Mouse (Mus musculus) kidney, embryonic 15.5 days (tissue): ENCODE data around the gene Wipf1. TPM values are rescaled to one million over a fixed set of nuclear protein-coding genes. Genes with fewer than 3 reads are reported as not detected.

Source experiments
- ATAC-seq: fragments of 200-750 bp; cut with Nextera tagmentation; replicated peaks from 2 replicates; pipeline ENCODE4 v1.8.0; 2017; ENCODE audit warnings: moderate TSS enrichment; ENCODE audit not compliant: low FRiP score
- H3K27ac ChIP-seq: fragments of 300-500 bp; sonication (generic); 2 replicates; pipeline ENCODE4 v1.5.1; 2015; ENCODE audit warnings: mild to moderate bottlenecking, inconsistent platforms
- H3K27me3 ChIP-seq: fragments of 300-500 bp; sonication (generic); 2 replicates; pipeline ENCODE4 v1.6.1; 2015; ENCODE audit warnings: inconsistent platforms
- H3K36me3 ChIP-seq: fragments of 300-500 bp; sonication (generic); 2 replicates; pipeline ENCODE4 v1.6.1; 2015; ENCODE audit warnings: inconsistent platforms
- H3K4me1 ChIP-seq: fragments of 300-500 bp; sonication (generic); 2 replicates; pipeline ENCODE4 v1.6.1; 2015; ENCODE audit warnings: inconsistent platforms
- H3K4me2 ChIP-seq: fragments of 300-500 bp; sonication (generic); 2 replicates; pipeline ENCODE4 v1.6.1; 2015; ENCODE audit warnings: moderate library complexity, mild to moderate bottlenecking, inconsistent platforms
- H3K4me3 ChIP-seq: fragments of 300-500 bp; sonication (generic); replicated peaks from 2 replicates; pipeline ENCODE4 v1.5.1; 2015; ENCODE audit warnings: mild to moderate bottlenecking, inconsistent platforms
- H3K9ac ChIP-seq: fragments of 300-500 bp; sonication (generic); 2 replicates; pipeline ENCODE4 v1.6.1; 2015; ENCODE audit warnings: mild to moderate bottlenecking, inconsistent platforms
- H3K9me3 ChIP-seq: fragments of 300-500 bp; sonication (generic); replicated peaks from 2 replicates; pipeline ENCODE4 v1.6.1; 2016; ENCODE audit warnings: inconsistent platforms
- WGBS: fragments of 180-500 bp; shearing (Covaris S2); methylation state at CpG from one replicate; pipeline ENCODE4 v1.1.7; 2015; ENCODE audit warnings: mixed read lengths; 5-methylcytosine and 5-hydroxymethylcytosine counted together
- polyA plus RNA-seq: library from polyadenylated mRNA; unstranded; fragments of >200 nt; fragmentation: Nextera tagmentation; extraction: Ambion mirVana; gene quantifications from 2 replicates; pipeline ENCODE4 v1.2.1, GENCODE M21; 2015

Wipf1 gene
- polyA plus RNA-seq = 8.7 and 9.7 TPM in 2 replicates

- H3K9ac ChIP-seq = peak within 1 kb of the TSS; percentile 84
- H3K36me3 ChIP-seq = no peaks in the 10 kb centered on the region
- no peaks in the 10 kb centered on the region for H3K9me3 ChIP-seq
- under 1% methylated on average over 60 of the region's 66 CpGs for WGBS
- peaks cover 35% of the 10 kb centered on the region for H3K4me1 ChIP-seq
- ATAC-seq = peak; percentile 87
- H3K4me3 ChIP-seq = peak within 1 kb of the TSS; percentile 77
- H3K27me3 ChIP-seq = no peaks in the 10 kb centered on the region
- peak within 1 kb of the TSS; percentile 90 for H3K4me2 ChIP-seq
- H3K27ac ChIP-seq = peak within 1 kb of the TSS; percentile 86
Measured at GRCm38 (mm10) chr2:73529356-73530330, at the start of gene Wipf1. Gene Wipf1 (minus strand): TSS chr2:73529734.

DNA sequence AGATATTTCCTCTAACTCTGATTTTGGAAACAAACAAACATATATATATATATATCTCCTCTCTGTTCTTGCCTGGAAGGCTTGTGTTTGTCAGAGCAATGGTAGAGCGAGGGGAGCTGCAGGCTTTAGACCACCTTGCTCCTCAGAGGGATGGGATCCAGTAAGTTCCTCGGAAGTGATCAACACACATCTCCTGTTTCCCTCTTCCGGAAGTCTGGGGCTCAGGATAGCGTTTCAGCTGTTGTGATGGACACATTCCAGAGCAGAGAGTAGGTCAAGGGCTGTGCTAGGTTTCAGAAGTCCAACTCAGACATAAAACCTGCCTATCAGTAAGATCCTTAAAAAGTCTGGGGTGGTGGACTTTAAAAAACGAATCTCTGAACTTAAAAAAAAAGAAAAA lies 49.6 kb upstream of the Wipf1 start:
- no peak for ATAC-seq
- Histone ChIP-seq H3K9ac (no peak overlapping the region), H3K4me3 (no peak overlapping the region), H3K4me1 (no peaks in the 10 kb centered on the region), H3K4me2 (no peak overlapping the region), H3K9me3 (no peaks in the 10 kb centered on the region), H3K36me3 (no peaks in the 10 kb centered on the region), H3K27ac (no peak overlapping the region), H3K27me3 (no peaks in the 10 kb centered on the region)
- 35% methylated on average over 5 of the region's 5 CpGs for WGBS

- Histone ChIP-seq H3K27me3 (no peaks in the 10 kb centered on the region), H3K4me3 (no peak overlapping the region), H3K9me3 (no peaks in the 10 kb centered on the region), H3K9ac (no peak overlapping the region), H3K36me3 (no peaks in the 10 kb centered on the region), H3K4me1 (no peaks in the 10 kb centered on the region), H3K4me2 (no peak overlapping the region), H3K27ac (no peak overlapping the region)
- ATAC-seq = no peak
- 82% methylated on average over 6 of the region's 6 CpGs for WGBS
Measured at GRCm38 (mm10) chr2:73574418-73574817, 44.9 kb upstream of the Wipf1 start.

GRCm38 (mm10) chr2:73573556-73573955 lies 44.0 kb upstream of the Wipf1 start:
- H3K27me3 ChIP-seq = 0 out of 2 replicates have a peak, but pooled peaks cover under 1% of the 10 kb centered on the region
- ATAC-seq = no peak
- no peaks in the 10 kb centered on the region for H3K36me3 ChIP-seq
- H3K9ac ChIP-seq = no peak overlapping the region
- H3K27ac ChIP-seq = no peak overlapping the region
- 92% methylated on average over 4 of the region's 4 CpGs for WGBS
- no peak overlapping the region for H3K4me2 ChIP-seq
- no peaks in the 10 kb centered on the region for H3K9me3 ChIP-seq
- no peak overlapping the region for H3K4me3 ChIP-seq
- H3K4me1 ChIP-seq = no peaks in the 10 kb centered on the region

GRCm38 (mm10) chr2:73572539-73573372 lies 43.2 kb upstream of the Wipf1 start:
- 35% methylated on average over 23 of the region's 23 CpGs for WGBS
- H3K9me3 ChIP-seq = no peaks in the 10 kb centered on the region
- H3K4me1 ChIP-seq = no peaks in the 10 kb centered on the region
- ATAC-seq = peak; percentile 54
- H3K9ac ChIP-seq = no peak overlapping the region
- no peaks in the 10 kb centered on the region for H3K36me3 ChIP-seq
- 0 out of 2 replicates have a peak, but pooled peaks cover 6% of the 10 kb centered on the region for H3K27me3 ChIP-seq
- H3K4me2 ChIP-seq = peak overlapping the region; percentile 51
- H3K4me3 ChIP-seq = peak overlapping the region; percentile 19; the same call in 1 of the 2 replicates
- no peak overlapping the region for H3K27ac ChIP-seq

- 65% methylated on average over 6 of the region's 6 CpGs for WGBS
- no peaks in the 10 kb centered on the region for H3K9me3 ChIP-seq
- no peak overlapping the region for H3K9ac ChIP-seq
- ATAC-seq = no peak
- H3K36me3 ChIP-seq = no peaks in the 10 kb centered on the region
- no peaks in the 10 kb centered on the region for H3K4me1 ChIP-seq
- no peak overlapping the region for H3K4me3 ChIP-seq
- H3K27me3 ChIP-seq = 0 out of 2 replicates have a peak, but pooled peaks cover 6% of the 10 kb centered on the region
- H3K4me2 ChIP-seq = no peak overlapping the region
- H3K27ac ChIP-seq = no peak overlapping the region
Measured at GRCm38 (mm10) chr2:73571901-73572300, 42.4 kb upstream of the Wipf1 start.

GRCm38 (mm10) chr2:73571304-73571703 lies 41.8 kb upstream of the Wipf1 start:
- H3K27ac ChIP-seq = no peak overlapping the region
- H3K27me3 ChIP-seq = 0 out of 2 replicates have a peak, but pooled peaks cover 6% of the 10 kb centered on the region
- WGBS = 93% methylated on average over 9 of the region's 9 CpGs
- H3K9ac ChIP-seq = no peak overlapping the region
- no peak overlapping the region for H3K4me3 ChIP-seq
- ATAC-seq = no peak
- H3K36me3 ChIP-seq = no peaks in the 10 kb centered on the region
- H3K4me1 ChIP-seq = no peaks in the 10 kb centered on the region
- H3K4me2 ChIP-seq = no peak overlapping the region
- no peaks in the 10 kb centered on the region for H3K9me3 ChIP-seq

GRCm38 (mm10) chr2:73566989-73567605 lies 37.6 kb upstream of the Wipf1 start:
- ATAC-seq = peak; percentile 34; the same call in 1 of the 2 replicates

GRCm38 (mm10) chr2:73566162-73566561 lies 36.6 kb upstream of the Wipf1 start:
- 0 out of 2 replicates have a peak, but pooled peaks cover 6% of the 10 kb centered on the region for H3K27me3 ChIP-seq
- H3K27ac ChIP-seq = no peak overlapping the region
- H3K9me3 ChIP-seq = no peaks in the 10 kb centered on the region
- ATAC-seq = no peak
- WGBS = 12% methylated on average over 7 of the region's 7 CpGs
- peaks cover 15% of the 10 kb centered on the region for H3K4me1 ChIP-seq
- H3K4me3 ChIP-seq = no peak overlapping the region
- no peak overlapping the region for H3K4me2 ChIP-seq
- H3K36me3 ChIP-seq = no peaks in the 10 kb centered on the region
- no peak overlapping the region for H3K9ac ChIP-seq

More at GRCm38 (mm10) chr2:73566989-73567605, 37.6 kb upstream of the Wipf1 start:
- peak overlapping the region; percentile 41 for H3K4me2 ChIP-seq
- WGBS = 22% methylated on average over 8 of the region's 8 CpGs
- peaks cover 5% of the 10 kb centered on the region for H3K4me1 ChIP-seq
- peak overlapping the region; percentile 16; the same call in 1 of the 2 replicates for H3K4me3 ChIP-seq
- 0 out of 2 replicates have a peak, but pooled peaks cover 6% of the 10 kb centered on the region for H3K27me3 ChIP-seq
- H3K36me3 ChIP-seq = no peaks in the 10 kb centered on the region
- no peaks in the 10 kb centered on the region for H3K9me3 ChIP-seq
- H3K9ac ChIP-seq = no peak overlapping the region
- H3K27ac ChIP-seq = no peak overlapping the region

GRCm38 (mm10) chr2:73563690-73564089 lies 34.2 kb upstream of the Wipf1 start:
- Histone ChIP-seq H3K36me3 (no peaks in the 10 kb centered on the region), H3K9ac (no peak overlapping the region), H3K27me3 (0 out of 2 replicates have a peak, but pooled peaks cover 6% of the 10 kb centered on the region), H3K4me1 (peaks cover 21% of the 10 kb centered on the region), H3K27ac (no peak overlapping the region), H3K4me3 (no peak overlapping the region), H3K4me2 (no peak overlapping the region), H3K9me3 (no peaks in the 10 kb centered on the region)
- 35% methylated on average over 7 of the region's 7 CpGs for WGBS
- ATAC-seq = no peak

DNA sequence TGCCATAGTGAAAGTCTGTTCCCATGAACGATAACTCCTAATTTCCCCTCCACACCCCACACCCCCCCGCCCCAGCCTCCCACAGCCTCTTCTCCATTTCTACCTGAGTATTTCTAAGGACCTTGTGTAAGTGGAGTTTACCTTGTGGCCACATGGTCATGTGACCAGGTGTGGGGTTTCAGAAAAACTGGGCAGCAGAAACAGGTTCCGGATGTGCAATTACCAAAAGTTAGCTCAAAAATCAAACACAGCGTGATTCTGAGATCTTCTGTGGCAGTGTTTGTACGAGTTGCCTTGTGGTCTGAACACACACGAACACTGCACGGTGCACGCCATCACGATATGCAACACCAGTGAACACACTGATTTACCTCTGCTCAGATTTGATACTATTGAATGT lies 33.1 kb upstream of the Wipf1 start:
- H3K27ac ChIP-seq = no peak overlapping the region
- H3K27me3 ChIP-seq = no peaks in the 10 kb centered on the region
- H3K4me1 ChIP-seq = peaks cover 21% of the 10 kb centered on the region
- no peak overlapping the region for H3K9ac ChIP-seq
- no peaks in the 10 kb centered on the region for H3K36me3 ChIP-seq
- no peak overlapping the region for H3K4me3 ChIP-seq
- H3K9me3 ChIP-seq = no peaks in the 10 kb centered on the region
- no peak for ATAC-seq
- 74% methylated on average over 9 of the region's 9 CpGs for WGBS
- no peak overlapping the region for H3K4me2 ChIP-seq
